Mouse (Mus musculus) forelimb bud, embryonic 11.5 days (tissue): Measurements from ENCODE around the gene Cby3.
"Not testable (repeated sequence)": the region's sequence is repeated elsewhere in the genome, so short reads cannot be mapped to it uniquely, and the experiment has no call there.

Experiments used
- DNase-seq: peaks from one replicate; pipeline ENCODE4 v3.0.0-alpha.2; 2012; ENCODE audit warnings: low read depth, low spot score

Gene Cby3

DNA sequence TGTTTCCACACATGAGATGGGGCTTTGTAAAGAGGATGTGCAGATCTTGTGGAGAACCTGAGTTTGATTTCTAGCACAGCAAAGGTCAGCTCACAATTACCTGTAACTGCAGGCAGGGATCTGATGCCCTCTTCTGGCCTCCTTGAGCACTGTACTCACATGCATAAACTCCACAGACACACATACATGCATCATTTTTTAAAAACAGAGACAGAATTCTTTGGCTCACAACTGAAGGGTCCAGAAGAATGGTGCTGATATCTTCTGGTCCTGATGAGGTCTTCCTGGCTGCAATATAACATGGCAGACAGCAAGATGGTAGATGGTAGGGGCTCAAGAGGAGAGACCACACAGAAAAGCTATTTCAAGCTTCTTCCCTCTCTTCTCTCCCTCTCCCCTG, at the start of gene Cby3:
Cby3 (plus strand) TSS at position 301 of the 400 bp plus-strand sequence.
- DNase-seq, result no peak

DNA sequence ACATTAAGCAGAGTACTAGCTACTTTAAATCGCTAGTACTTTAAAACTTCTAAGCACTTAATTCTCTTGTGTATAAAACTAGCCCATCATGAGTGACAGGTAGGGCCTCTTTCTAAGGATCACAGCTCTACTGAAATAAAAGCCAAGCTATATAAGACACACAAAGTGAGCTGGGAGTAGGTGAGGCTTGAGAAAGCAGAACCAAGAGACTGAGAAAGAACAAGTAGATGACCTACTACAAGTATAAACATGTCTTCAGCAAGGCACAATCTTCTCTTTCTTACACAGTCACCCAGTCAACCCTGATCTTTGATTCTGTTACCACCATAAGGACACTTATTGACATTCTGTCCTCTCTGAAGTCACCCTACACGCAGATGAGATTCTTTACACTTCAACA, 41.5 kb upstream of the Cby3 start:
- DNase-seq, result no peak

DNA sequence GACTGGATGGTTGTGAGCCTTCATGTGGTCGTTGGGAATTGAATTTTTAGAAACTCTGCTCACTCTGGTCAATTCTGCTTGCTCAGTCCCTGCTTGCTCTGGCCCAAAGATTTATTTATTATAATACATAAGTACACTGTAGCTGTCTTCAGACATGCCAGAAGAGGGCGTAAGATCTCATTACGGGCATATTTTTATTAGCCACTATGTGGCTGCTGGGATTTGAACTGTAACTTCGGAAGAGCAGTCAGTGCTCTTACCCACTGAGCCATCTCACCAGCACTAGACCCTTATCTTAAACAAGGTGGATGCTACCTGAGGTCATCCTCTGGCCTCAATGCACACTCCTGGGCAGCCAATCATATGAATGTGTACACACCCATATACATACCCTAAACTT, 34.9 kb upstream of the Cby3 start:
- DNase-seq, result not testable (repeated sequence)

DNA sequence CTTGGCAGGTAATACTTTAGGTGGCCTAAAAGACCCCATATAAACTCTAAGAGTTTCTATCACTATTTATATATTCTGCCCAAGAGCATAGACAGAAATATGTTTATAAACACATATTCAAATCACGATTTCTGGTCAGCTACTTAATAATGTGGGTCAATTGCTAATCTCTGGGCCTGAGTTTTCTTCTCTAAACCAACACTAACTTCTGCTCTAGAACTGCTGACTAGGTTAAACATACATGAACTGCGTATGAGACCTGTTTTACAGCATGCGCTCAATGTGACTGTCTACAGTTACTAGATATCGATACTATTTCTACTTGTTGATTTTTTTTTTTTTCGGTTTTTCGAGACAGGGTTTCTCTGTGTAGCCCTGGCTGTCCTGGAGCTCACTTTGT, 33.0 kb upstream of the Cby3 start:
- no peak for DNase-seq

DNA sequence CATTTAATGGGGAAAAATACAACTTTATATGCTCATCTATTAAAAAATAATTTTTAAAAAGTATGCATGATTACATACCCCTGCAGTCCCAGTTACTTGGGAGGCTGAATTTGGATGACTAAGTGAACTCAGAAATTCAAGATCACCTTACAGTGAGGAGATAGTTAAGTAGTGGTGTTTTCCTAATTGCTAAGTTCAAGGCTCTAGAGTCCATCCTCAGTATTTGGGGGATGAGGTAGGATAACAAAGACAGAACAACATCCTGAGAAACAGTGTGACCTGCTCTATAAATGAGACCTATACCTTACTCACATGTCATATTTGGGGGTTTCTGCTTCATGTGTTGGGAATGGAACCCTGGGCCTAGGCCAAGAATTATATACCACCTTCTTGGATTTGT, 31.9 kb upstream of the Cby3 start:
- no peak for DNase-seq

DNA sequence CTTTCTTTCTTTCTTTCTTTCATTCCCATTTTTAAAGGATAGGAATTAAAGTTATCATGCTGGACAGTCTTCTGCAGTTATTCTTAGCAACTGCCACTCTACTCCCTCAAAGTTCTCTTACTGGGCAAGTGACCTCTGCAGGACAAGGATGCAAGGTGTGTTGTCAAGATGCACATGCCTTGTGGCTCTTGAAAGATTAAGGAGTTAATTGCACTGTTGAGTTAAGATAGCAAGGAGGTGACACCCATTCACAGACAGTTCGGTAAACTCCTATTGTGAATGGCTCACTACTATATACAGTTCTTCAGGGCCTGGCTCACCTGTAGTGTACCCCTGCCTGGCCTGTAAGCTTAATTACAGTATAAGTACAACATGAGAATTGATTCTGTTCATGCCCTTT, 30.4 kb upstream of the Cby3 start:
- DNase-seq, result no peak

DNA sequence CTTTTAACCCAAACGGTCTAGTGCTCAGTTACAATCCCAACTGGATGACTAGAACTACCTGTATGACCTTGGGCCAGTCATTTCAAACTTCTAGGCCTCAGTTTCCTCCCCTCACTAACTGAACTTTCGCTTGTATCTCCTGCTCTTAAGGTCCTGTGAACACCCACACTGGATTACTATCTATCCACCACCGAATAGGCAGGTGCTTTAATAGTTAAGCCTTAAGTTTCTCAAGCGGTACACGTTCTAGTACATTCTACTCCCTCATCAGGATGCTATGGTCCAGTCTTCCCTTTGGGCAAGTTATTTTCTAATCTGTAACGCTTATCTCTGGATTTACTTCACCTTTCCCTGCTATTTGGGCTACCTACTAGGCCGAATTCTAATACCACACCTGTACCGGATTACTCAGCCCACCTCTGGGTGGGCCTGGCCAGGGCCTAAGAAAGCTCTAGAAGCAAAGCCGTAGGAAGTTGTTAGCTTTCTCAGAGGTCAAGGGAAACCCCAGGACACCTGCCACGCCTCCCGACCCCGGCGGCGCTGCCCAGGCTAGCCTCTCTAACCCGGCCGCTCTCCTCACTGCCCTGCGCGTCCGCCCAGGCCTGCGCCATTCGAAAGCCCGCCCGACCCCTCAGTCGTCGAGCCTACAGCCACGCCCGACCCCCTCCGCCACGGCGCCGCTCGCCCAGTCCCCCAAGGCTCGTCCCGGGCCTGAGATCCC, 29.4 kb upstream of the Cby3 start:
- DNase-seq, result peak; percentile 12

DNA sequence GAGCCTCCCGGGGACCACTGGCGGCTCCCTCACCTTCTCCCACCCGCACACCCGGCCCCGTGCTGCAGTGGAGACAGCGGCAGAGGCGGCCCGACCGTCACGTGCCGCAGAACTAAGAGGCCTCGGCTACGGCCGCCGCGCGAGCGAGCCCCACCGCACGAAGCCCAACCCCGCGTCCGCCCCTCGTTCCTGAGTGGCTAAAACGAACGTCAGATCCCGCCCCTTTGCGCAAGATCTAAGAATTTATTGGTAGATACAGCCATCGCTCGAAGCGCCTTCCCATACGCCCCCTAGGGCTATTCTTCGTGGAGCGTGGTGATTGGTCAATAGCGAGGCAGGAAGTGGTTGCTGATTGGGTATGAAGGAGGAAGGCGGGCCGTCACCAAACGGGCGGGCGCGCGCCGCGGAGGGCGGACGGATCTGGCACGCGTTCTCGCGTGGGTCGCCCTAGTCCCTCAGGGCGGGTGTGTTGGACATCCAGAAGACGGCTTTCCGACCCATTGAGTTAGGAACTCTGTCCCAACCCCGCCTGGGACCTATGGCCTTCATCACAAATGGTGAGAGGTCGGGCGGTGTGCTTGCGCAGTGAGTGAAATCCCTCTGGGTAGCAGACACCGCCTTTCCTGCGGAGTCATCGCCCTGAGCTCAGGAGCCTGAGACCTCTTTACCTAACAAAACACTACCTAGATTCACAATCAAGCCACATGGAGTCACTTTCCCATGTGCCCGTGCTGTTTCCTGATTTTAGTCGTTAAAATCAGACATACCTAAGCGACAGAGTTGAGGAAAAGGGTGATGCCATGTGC, 28.6 kb upstream of the Cby3 start, which contains the start of gene Canx:
Canx (minus strand) TSS at position 178 of the 806 bp plus-strand sequence.
- DNase-seq, result peak; percentile 100

DNA sequence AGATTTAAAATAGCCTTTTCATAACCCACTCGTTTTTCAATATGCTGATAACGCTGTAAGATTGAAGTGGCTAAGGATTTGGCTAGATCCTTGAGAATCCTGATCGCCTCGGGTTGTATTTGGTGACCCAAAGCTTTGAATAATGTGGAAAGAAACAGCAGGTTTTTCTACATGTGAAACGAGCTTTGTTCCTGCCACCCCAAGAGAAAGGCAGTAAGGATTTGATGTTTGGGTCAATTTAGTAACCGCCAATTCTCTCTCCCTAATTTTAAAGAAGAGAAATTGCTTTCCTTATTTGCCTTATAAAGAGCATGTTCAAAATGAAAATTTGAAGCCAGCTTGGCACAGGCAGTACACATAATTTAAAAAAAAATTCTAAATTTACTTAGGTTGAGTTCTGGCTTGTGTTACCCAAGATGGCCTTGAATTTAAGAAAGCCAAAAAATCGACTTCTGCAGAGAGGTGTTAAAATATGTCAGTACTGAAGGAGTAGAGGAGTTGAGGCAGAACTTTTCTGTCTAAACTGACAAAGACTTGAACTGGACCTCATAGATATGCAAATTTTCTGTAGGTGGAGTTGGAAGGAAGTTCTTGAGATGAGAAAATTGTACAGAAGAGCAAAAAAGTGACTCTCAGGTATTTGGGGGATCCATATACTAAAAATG, 27.8 kb upstream of the Cby3 start:
- DNase-seq, result no peak

DNA sequence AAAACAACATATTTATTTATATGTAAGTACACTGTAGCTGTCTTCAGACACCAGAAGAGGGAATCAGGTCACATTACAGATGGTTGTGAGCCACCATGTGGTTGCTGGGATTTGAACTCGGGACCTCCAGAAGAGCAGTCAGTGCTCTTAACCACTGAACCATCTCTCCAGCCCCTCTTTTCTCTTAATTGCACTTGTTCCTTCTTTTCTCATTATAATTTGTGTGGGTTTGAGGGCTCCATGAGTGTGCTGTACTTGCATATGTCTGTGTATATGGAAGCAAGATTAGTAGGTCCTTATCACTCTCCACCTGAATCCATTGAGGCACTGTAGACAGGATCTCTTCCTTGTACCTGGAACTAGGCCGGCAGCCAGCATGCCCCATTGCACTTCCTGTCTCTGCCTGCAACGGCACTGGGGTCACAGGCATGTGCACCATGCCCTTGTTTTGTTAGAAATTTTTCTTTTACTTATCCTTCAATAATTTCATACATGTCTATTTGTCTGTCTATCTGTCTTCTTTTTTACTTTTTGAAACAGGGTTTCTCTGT, 26.1 kb upstream of the Cby3 start:
- no peak for DNase-seq

DNA sequence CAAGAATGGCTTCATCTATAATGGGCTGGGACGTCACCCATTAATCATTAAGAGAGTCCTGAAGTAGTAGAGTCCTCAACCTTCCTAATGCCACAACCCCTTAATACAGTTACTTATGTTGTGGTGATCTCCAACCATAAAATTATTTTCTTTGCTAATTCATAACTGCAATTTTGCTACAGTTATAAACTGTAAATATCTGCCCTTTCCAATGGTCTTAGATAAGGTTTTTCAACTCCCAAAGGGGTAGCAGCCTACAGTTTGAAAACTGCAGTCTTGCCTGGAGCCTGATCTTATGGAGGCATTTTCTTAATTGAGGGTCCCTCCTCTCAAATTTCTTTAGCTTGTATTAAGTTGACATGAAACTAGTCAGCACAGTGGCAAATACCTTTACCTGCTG, 24.9 kb upstream of the Cby3 start:
- no peak for DNase-seq

DNA sequence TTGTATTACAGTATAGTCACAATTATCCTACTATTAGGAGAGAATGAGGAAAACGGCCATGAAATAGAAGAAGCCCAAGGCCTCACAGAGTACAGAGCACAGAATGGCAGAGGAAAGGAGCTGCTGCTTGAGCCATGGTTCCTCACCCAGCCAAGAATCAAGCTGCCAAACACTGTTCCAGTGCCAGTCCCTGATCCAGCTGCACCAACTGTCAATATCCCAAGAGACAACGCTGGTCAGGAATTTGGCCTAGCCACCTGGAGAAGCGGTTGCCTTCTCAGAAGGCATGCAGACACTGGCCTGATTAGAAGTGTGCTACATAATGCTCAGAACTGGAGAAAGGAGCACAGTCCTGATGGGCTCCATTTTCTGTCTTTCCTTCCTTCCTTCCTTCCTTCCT, 21.1 kb upstream of the Cby3 start:
- no peak for DNase-seq

DNA sequence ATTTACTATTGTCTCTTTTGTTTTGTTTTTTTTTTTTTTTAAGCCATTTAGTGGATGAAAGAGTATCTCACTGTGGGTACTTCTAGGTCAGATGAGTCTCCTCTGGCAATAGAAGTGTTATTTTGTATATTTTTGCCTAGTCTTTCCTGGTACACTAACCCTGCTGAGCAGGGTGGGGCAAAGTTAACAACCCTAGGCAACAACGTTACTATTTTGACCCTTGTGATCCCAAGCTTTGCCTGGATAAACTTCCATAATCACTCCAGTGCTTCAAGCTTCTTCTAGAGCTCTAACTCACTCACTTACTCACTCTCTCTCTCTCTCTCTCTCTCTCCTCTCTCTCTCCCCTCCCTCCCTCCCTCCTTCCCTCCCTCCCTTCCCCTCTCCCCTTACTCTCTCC, 18.1 kb upstream of the Cby3 start:
- no peak for DNase-seq

DNA sequence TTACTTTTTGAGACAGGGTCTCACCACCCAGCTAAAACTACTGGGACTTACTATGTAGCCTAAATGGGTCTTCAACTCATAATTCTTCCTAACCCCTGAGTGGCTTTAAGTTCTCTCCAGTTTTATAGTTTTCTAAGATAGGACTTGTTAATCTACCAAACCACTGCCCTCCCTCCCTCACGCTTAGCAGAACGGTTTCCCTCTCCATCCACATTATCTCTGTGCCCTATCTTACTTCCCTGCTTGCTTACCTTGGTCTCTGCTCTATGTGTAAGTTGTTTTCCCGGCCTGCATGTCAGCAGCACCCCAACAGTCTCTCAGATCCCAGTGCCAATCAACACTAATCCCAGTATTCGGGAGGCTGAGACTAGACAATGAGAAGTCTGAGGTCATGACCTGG, 17.4 kb upstream of the Cby3 start:
- no peak for DNase-seq

DNA sequence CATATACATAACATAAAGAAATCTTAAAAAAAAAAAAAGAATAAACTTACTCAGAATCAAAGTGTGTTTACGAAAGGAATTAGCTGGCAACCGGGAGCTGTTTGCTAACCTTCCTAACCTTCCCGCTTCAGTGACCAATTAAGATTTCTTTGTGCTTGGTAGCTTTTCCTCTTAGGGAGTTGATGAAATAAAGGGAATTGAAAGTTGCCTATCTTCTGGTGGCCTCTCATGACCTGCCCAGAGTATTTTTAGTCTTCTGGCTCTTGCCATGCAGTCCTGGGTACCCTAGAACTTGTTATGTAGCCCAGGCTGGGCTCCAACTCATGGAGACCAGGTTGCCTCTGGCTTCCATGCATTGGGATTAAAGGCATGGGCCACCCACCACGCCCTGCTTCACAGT, 8.8 kb upstream of the Cby3 start:
- DNase-seq, result no peak

DNA sequence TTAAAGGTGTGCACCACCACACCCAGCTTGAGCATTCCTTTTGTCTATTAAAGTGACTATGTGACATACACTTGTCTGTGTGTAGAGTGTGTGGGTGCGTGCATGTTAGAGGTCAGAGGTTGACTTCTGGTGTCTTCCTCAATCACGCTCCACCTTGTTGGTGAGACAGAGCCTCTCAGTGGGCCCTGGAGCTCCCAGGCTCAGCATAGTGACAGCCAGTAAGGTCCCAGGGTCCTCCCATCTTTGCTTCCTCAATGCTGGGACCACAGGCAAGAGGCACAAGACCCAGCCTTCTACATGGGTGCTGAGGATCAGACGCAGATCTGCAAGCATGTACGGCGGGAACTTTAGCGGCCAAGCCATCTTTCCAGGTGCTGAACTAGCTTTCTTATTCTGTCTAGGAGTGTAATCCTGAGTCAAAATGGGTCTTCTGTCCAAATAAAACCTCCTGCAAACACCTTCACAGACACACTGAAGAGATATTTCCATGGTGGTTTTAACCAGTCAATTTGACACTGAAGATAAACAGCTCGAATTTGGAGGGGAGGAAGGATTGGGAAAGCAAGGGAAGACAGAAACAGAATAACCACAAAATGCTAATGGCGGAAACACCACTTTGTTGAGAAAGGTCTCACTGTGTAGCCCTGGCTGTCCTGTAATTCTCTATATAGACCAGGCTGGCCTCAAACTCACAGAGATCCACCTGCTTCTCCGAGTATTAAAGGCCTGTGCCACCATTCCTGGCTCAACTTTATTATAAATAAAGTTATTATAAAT, 7.8 kb upstream of the Cby3 start:
- no peak for DNase-seq

DNA sequence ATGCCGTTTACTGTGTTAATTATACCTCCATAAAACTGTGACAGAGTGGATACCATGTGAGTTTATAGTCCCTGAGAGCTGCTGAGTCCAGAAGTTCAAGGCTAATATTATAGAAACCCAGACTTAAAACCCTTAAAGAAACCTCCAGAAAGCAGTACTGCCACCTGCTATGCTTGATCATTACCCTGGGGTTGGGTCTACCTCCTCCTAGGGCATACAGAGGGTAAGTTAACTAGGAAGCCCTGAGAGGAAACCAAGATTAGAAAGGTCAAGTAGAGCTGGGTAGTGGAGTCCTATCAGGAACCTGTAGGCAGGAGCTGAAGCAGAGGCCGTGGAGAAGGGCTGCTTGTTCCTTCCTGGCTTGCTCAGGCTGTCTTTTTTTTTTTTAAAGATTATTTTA, 2.1 kb upstream of the Cby3 start:
- DNase-seq, result no peak

DNA sequence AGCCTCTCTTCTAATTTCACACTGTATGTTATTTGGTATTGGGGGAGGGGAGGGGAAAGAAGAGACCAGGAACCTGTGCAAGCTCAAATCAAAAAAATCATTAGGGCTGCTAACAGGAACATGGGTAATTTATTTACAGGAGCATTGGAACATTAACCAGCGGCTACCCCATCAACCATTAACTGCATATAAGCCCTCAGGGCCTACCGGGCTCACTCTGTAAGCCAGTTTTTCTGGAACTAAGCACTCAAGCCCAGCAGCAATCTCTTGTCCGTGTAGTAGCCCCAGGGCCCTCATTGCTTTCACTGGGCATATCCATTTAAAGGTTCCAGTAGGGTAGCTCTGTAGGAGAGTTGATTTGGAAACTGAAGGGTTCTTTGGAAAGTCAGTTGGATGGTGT, 589 bp downstream of the Cby3 start:
- no peak for DNase-seq

DNA sequence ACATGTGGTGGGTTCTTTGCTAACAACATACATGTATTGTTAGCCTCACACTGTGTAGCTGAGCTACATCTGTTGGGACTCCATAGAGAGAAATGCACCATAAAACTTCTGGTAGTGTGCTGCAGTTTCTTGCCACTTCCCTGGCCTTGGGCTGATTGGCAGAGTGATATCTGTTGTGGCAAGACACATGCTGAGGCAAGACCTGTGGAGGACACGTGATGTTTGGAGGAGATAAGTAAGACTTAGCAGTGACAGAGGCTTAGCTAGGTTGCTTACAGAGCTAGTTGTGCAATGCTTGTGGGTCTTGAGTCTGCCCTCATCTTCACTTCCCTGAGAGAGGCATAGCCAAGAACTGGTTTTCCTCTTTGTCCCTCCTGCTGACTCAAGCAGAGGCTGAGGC, 1.1 kb downstream of the Cby3 start:
- no peak for DNase-seq

DNA sequence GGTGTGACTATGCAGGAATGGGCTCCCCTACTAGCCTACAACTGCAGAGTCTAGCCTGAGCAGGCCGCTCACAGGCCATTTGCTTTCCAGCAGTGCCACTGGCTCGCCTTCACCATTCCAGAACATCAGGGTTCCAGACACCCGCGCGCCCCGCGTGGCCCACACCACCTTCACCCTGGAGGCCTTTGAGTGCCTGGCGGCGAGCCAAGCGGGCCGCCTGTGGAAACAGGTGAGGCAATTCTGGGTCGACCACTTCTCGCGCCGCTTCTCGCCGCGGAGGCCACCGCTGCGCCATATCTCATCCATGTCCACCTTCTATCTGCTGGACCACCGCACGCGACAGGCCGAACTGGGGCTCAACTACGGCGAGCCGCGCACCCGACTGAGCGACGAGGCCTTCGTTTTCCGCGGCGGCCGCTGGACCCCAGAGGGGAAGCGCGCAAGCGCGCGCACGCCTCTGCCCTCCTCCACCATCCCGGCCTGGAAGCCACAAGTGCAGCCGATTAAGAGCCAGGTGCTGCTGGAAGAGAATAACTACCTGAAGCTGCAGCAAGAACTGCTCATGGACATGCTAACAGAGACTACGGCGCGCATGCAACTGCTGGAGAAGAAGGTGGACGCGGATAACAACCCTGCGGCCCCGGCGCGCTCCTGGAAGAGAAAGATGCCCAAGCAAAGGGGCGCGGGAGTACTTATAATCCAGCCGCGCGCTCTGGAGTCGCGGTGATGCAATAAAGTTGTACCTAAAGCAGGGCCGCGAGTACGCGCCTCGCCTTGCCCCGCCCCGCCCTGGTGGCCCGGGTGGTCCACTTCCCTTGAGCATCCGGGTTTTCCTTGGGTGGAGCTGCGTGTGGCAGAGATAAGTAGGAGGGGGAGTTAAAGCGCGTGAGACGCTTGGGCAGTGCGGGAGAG, 4.9 kb downstream of the Cby3 start:
- DNase-seq, result peak; percentile 62

DNA sequence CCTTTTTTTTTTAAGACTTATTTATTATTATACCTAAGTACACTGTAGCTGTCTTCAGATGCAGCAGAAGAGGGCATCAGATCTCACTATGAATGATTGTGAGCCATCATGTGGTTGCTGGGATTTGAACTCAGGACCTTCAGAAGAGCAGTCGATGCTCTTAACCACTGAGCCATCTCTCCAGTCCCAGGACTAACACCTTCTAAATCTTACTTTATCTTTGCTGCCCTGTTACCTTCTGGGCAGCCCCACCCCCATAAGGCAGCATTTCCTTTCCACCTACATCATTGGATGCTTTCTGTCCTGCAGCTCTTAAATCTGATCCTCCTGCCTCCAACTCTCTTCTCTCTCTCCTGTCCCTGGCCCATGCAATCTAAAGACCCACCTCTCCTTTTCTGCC, 7.0 kb downstream of the Cby3 start:
- not testable (repeated sequence) for DNase-seq
